Mouse (Mus musculus) 3T3-L1 (cell line): Measurements from ENCODE around the gene Gm42906.

Source experiments
- DNase-seq: peaks from one replicate; pipeline ENCODE4 v3.0.0-alpha.2; 2015; ENCODE audit warnings: low read depth, low spot score

Gene Gm42906

GRCm38 (mm10) chr5:151299576-151299975 is 128.4 kb downstream of the Gm42906 start:
- no peak for DNase-seq

GRCm38 (mm10) chr5:151298371-151298770 is 129.6 kb downstream of the Gm42906 start:
- DNase-seq: no peak

GRCm38 (mm10) chr5:151296244-151296643 is 131.7 kb downstream of the Gm42906 start:
- no peak for DNase-seq

- DNase-seq: no peak
Measured at GRCm38 (mm10) chr5:151293591-151293990, 134.4 kb downstream of the Gm42906 start.

- DNase-seq: peak; percentile 63
Measured at GRCm38 (mm10) chr5:151292310-151292709, 135.7 kb downstream of the Gm42906 start.

GRCm38 (mm10) chr5:151286331-151286730 is 141.6 kb downstream of the Gm42906 start:
- DNase-seq: no peak

- DNase-seq: no peak
Measured at GRCm38 (mm10) chr5:151279531-151279930, 148.4 kb downstream of the Gm42906 start.

- no peak for DNase-seq
Measured at GRCm38 (mm10) chr5:151277927-151278326, 150.0 kb downstream of the Gm42906 start.

- no peak for DNase-seq
Measured at GRCm38 (mm10) chr5:151275986-151276385, 152.0 kb downstream of the Gm42906 start.

GRCm38 (mm10) chr5:151274265-151274664 is 153.7 kb downstream of the Gm42906 start:
- peak; percentile 67 for DNase-seq

- no peak for DNase-seq
Measured at GRCm38 (mm10) chr5:151270815-151271214, 157.1 kb downstream of the Gm42906 start.

GRCm38 (mm10) chr5:151266896-151267634 is 160.9 kb downstream of the Gm42906 start:
- no peak for DNase-seq

GRCm38 (mm10) chr5:151261558-151261957 is 166.4 kb downstream of the Gm42906 start:
- no peak for DNase-seq

- peak; percentile 60 for DNase-seq
Measured at GRCm38 (mm10) chr5:151252213-151252612, 175.8 kb downstream of the Gm42906 start.

- DNase-seq: peak; percentile 95
Measured at GRCm38 (mm10) chr5:151251656-151252055, 176.3 kb downstream of the Gm42906 start.

GRCm38 (mm10) chr5:151248671-151249620 is 179.0 kb downstream of the Gm42906 start:
- no peak for DNase-seq

- DNase-seq: peak; percentile 67
Measured at GRCm38 (mm10) chr5:151248084-151248483, 179.9 kb downstream of the Gm42906 start.

GRCm38 (mm10) chr5:151247115-151247875 is 180.7 kb downstream of the Gm42906 start:
- no peak for DNase-seq

- DNase-seq: no peak
Measured at GRCm38 (mm10) chr5:151246287-151246686, 181.7 kb downstream of the Gm42906 start.

- no peak for DNase-seq
Measured at GRCm38 (mm10) chr5:151245571-151245970, 182.4 kb downstream of the Gm42906 start.

GRCm38 (mm10) chr5:151238730-151239129 is 189.2 kb downstream of the Gm42906 start:
- DNase-seq: peak; percentile 69

GRCm38 (mm10) chr5:151236411-151236810 is 191.6 kb downstream of the Gm42906 start:
- DNase-seq: no peak
